Mouse (Mus musculus): ENCODE measurements around the gene Pcsk7.

- TF ChIP-seq TBP (IDR thresholded peaks at IDR 0.05; ENCODE audit: low read depth, low read length) (no peak), CTCF (IDR thresholded peaks at IDR 0.05 in 2 of 3, conservative IDR thresholded peaks at IDR 0.05 in 1 of 3; ENCODE audit: control insufficient read depth in 1 of 3, insufficient read depth in 1 of 3, low read depth in 2 of 3, low read length in 3 of 3, poor library complexity in 1 of 3, severe bottlenecking in 1 of 3) (no peak), CHD1 (IDR thresholded peaks at IDR 0.05; ENCODE audit: low read depth, low read length) (no peak)
These were observed 44.5 kb upstream of the Pcsk7 start for GRCm38 (mm10) chr9:45861813-45862212.

All from MEL (cell line).